Mouse (Mus musculus) adrenal gland, postnatal 4 days (tissue): Measurements from ENCODE around the gene Mef2c. TPM values are rescaled to one million over a fixed set of nuclear protein-coding genes. Genes with fewer than 3 reads are reported as not detected.

Experiments used
- DNase-seq, 2 experiments: peaks; one replicate each; pipeline ENCODE4 v3.0.0; 2021 to 2022; ENCODE audit warnings: low spot score in 2 of 2, mixed read lengths in 2 of 2
- total RNA-seq, 2 experiments: library from RNA; stranded (reverse); gene quantifications; 2 replicates each; pipeline ENCODE4 v1.2.3; 2021

The Mef2c gene
- total RNA-seq, 2 experiments from 2014 or later: 80.2 to 88.7 TPM

GRCm38 (mm10) chr13:83660722-83661121, 156.9 kb downstream of the Mef2c start:
- DNase-seq: no peak

GRCm38 (mm10) chr13:83661166-83661565, 157.3 kb downstream of the Mef2c start:
- DNase-seq: no peak

GRCm38 (mm10) chr13:83662089-83662551, 158.3 kb downstream of the Mef2c start:
- DNase-seq: no peak

GRCm38 (mm10) chr13:83666179-83666578, 162.3 kb downstream of the Mef2c start:
- DNase-seq: no peak

GRCm38 (mm10) chr13:83667051-83667450, 163.2 kb downstream of the Mef2c start:
- DNase-seq: no peak

GRCm38 (mm10) chr13:83707611-83708010, 203.8 kb downstream of the Mef2c start:
- no peak for DNase-seq

GRCm38 (mm10) chr13:83712778-83713380, 209.0 kb downstream of the Mef2c start:
- no peak for DNase-seq

GRCm38 (mm10) chr13:83713661-83714291, 209.9 kb downstream of the Mef2c start:
- DNase-seq: no peak

- DNase-seq: peak; percentile 52 to 59
Observed at GRCm38 (mm10) chr13:83714466-83715307, 210.9 kb downstream of the Mef2c start.

GRCm38 (mm10) chr13:83715308-83715785, 211.5 kb downstream of the Mef2c start:
- no peak for DNase-seq

GRCm38 (mm10) chr13:83715971-83716615, 212.3 kb downstream of the Mef2c start:
- DNase-seq: no peak
